Mouse (Mus musculus): ENCODE measurements at regions not wholly inside any gene's neighbourhood (a gene's known extent, or its start where the extent isn't known, plus 50 kb on each side); places are given as distances from the start of the nearest gene placed in this dataset.

- no peak for DNase-seq
These were observed 271.6 kb downstream of the Gm826 start for GRCm38 (mm10) chr2:160062148-160062937.

GRCm38 (mm10) chr2:160060091-160060490 is 273.9 kb downstream of the Gm826 start:
- DNase-seq: no peak

DNA sequence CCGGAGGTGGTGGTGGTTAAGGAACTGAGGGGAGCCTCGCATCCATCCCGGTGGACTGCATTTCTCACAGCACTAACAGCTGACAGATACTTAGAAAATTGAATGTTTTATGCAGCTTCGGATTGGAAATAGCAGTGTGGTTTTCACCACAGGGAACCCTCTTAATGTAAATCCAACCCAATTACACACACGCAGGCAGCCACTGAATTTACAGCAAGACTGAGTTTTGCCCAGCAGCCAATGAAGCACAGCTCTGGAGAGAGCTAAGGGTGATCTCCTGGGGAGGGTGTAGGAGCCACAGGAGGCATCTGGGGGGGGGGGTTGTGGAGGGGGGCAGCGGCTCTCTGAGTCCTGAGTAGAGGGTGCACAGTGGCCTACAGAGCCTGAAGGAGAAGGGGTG is 276.8 kb downstream of the Gm826 start:
- no peak for DNase-seq

DNA sequence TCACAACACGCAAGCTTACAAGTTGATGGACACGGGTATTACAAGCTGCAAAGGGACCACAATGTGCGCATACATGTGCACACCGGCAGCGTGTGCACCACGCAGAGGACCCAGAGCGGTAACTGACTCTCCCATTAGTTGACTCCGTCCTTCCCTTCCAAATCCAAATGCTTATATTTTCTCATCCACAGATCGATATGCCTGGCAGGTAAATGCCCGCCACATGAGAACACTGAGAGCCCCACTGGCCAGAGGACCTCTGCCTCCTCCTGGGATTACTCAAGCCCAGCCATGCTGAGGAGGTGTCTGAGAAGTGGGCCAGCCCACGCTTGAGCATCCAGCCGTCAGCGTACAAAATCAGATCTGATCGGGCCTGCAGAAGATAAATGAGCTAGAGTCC is 279.6 kb downstream of the Gm826 start:
- no peak for DNase-seq

- no peak for DNase-seq
These were observed 285.7 kb downstream of the Gm826 start for GRCm38 (mm10) chr2:160048286-160048685.

DNA sequence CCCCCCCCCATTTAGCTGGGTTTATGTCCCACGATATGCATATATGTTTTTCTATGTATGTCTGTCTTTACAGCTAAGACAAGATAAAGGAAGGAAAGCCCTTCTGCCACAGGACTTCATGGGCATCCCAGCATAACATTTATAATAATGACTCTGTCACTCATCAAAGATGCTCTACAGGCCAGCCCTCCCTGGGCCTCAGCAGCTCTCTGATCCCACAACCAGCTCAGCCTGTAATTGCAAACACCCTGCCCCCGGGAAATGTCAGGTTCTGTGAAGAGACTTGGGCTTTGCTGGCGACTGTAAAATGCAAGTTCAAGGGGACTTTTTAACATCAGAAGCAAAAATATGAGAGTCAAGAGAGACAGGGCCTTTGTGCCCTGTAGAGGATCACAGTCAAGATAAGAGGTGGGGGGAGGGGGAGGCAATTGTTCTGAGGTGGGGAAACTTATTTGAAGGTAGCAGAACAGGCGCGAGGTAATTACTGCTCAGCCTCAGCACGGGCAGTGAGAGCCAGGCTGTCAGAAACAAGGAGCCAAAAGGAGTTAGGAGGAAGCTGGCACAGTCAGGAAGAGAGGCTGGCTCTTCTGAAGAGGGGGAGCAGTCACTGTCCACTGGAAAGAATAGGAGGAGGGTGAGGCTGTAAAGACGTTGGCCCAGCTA is 286.9 kb downstream of the Gm826 start:
- DNase-seq: no peak

- DNase-seq: no peak
These were observed 289.4 kb downstream of the Gm826 start for GRCm38 (mm10) chr2:160044591-160044990.

GRCm38 (mm10) chr2:160044184-160044583 is 289.8 kb downstream of the Gm826 start:
- no peak for DNase-seq

DNA sequence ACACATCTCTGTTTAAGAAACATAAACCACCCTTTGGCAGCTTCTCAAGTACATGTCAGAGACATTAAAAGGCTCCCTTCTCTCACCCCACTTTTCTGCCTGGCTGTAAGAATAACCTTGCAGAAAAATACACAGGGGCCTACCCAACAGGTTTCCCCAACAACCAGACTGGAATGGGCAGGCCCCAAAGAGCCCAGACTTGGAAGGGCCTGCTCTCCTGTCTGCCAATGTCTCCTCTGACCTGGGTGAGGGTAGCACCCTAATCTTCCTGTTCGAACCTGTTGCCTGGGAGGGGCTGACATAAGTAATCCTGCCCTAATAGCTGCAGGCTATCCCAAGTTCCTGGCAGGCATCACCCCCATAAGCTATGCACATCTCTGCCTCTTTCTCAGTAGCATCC is 304.5 kb downstream of the Gm826 start:
- no peak for DNase-seq

DNA sequence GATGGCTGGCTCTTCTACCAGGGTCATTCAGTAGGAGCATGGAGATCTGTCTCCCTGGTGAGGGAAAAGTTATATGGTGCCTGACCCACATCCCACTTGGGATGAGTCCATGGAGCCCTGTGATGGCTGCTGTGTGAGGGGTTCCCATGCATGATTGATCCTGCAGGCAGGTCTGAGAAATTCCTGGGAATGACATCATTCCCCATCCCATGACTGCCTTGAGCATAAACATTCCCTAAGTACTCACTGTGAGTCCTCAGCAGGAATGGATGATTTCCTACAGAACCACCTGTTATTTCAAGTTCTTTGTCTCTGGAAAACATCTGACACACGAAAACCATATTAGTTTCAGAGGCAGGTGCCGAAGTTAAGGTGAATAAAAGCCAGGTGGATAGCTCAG is 305.5 kb downstream of the Gm826 start:
- no peak for DNase-seq

- no peak for DNase-seq
These were observed 308.1 kb downstream of the Gm826 start for GRCm38 (mm10) chr2:160025911-160026310.

DNA sequence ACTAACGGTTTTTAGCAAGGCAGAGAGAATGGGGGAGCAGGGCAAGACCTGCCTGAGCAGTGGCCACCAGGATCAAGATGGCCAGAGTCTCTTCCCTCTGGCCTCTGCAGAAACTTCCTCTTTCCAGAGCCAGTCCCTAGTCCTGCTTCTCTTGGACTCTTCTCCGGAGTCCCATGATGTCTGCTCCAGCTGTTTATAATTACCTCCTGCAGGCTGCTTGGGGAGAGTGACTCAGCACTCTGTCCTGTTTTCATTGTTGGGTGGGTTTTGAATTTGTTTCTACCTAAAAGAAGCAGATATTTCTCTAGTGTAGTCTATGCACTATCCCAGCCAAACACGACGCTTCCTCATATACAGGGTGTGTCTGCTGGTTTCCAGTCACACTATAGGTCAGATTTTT is 312.4 kb downstream of the Gm826 start:
- no peak for DNase-seq

DNA sequence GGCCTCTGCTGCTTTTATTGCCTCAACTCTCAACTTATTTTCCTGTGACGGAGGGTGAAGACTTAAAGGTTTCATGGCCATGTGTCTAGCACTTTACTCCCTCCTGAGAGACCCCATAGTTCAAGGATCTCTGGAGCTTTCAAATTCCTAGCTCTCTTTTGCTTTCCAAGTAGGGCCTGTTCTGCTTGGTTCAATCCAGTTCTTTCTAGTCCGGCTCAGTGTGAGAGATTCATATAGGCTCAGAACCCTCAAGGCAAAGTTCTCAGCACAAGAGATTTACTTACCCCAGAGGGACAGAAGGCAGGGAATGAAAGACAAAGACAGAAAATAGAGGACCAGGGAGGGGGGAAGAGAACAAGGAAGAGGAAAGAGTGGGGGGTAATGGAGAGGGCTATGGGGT is 313.1 kb downstream of the Gm826 start:
- DNase-seq: no peak

DNA sequence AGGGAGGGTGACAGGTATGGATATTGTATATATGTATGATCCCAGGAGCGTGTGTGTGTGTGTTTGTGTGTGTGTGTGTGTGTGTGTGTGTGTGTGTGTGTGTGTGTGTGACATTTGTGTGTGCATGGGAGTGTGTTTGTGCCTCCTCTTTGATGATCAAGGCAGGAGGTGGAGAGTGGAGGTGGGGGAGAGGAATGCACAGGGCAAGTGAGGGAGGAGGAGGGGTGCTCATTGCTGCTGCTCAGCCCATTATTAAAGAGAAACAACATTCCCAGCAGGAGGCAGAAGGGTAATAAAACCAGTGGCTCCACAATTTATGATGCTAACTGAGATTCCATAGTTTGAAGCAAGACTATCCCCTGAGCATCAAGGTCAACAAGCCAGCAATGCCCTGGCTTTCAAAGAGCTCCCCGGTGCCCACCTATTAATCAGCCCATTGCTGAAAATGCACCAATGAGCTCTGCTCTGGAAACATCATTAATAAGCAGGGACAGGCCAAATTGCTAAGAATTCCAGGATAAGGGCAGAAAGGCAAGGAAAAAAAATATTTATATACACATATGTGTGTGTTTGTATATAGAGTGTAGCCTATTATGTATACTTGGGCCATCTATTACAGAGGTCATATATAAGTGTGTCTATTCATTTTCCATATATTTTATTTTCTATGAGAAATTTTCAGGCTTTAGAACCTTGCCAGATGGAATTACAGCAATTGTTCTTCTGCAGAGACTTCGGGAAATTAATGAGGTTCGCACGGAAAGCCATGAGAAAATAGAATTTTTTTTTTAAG is 316.7 kb downstream of the Gm826 start:
- no peak for DNase-seq

- no peak for DNase-seq
These were observed 322.5 kb downstream of the Gm826 start for GRCm38 (mm10) chr2:160011421-160011820.

GRCm38 (mm10) chr2:160002695-160003094 is 331.3 kb downstream of the Gm826 start:
- DNase-seq: no peak

DNA sequence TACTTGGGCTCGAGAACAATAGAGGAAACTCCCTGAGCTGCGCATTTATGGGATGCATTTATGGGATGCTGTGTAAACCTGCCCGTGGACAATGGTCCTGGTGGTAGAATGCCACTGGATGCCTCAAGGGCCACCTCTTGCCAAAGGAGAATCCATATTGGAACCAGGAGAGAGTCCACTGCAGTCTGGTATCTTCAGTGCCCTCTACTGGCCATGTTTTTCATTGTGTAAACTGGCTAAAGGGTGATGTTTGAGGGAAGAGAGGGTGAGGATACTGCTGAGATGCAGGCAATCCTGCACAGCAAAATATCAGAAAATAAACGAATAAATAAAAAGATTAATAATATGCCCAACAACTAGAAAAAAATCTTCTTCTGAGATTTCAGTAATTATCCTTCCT is 333.5 kb downstream of the Gm826 start:
- peak; percentile 1 for DNase-seq

DNA sequence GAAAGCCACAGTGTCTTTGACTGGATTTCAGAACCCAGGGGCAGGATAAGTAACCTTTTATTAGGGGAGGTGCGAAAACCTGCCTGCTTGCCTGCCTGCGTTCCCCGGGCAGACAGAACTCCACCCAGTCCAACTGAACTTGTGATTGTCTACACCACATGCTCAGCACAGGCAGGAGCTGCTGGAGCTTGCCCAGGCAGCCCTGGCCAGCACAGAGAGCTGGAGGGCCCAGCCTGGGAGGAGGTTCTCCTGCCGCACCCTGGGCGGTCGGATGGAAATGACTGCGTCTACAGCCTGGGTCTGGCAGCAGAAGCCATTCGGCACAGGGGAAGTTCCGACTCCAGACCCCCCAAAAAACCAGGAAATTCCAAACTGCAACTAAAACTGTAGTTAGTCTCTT is 336.6 kb downstream of the Gm826 start:
- DNase-seq: no peak

GRCm38 (mm10) chr2:159994490-159994889 is 339.5 kb downstream of the Gm826 start:
- no peak for DNase-seq

DNA sequence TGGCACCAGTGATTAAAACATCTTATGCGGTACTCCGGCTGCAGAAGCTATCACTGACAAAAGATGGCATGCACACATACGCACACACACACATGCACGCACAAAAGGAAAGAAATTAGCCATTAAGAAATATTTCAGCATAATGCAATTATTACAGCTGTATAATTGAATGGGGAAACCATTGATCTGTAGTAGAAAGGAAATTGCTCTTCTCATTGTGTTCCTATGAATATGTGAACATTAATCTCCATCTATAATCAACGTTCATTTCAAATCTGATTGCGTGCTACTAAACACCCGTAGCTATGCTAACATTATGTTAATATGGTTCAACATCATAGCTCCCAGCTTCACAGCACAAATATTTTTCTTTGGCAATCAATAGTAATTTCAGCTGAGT is 347.2 kb downstream of the Gm826 start:
- DNase-seq: no peak

DNA sequence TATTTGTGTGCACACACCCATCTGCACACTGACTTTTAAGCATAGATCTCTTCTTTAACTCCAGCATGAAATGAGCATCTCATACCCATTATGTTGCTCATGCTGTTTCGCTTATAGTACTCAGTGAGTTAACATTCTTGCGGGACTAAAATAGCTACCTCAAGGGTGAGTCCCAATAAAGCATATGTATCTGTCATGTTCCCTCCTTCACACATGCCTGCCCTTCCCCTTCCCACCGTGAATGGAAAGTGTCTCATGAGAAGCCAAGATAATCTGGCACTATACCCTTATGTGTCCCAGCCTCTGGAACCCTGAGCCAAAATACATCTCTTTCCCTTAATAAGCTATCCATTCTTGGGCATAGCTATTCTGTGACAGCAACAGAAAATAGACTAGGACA is 352.3 kb downstream of the Gm826 start:
- no peak for DNase-seq

DNA sequence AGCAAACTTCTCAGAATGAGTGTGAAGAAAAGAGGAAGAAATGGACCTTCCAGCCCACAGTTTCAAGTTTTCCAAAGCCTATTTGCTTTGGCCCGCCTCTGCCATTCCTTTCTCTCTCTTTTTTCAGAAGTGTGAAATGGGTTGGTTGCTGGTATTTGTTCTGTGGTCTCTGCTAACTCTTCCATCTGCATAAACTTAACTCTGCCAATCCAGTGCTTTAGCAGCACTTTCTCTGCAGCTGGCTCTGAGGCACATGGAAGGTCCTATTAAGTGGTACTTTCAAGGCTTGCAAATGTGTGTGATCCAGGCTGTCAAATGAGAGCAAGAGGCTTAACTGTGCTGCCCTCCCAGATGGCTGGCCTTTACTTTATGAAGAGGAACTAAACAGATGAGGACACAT is 383.6 kb downstream of the Gm826 start:
- DNase-seq: no peak

GRCm38 (mm10) chr2:159949046-159949445 is 384.9 kb downstream of the Gm826 start:
- no peak for DNase-seq

DNA sequence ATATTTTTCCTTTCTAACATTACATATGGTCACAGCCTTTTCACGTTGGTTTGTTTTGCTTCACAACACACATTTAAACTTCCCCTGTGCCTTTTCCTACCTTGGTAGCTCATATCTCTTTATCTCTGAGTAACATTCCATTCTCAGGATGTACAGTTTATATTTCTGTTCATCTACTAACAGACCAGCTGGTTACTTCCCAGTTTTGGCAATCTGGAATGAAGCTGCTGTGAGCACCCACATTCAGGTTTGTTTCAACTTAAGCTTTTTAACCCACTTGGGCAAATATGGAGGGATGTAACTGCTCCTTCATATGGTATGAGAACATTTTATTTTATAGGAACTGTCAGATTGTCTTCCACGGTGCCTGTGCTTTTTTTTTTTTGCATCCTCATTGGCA is 403.2 kb downstream of the Gm826 start:
- no peak for DNase-seq

Measured in cerebellum, adult 9-10 months (tissue).